Mouse (Mus musculus): ENCODE measurements around the gene Morc3.

The Morc3 gene

GRCm38 (mm10) chr16:93877612-93878380, 45.9 kb downstream of the Morc3 start:
- DNase-seq (ENCODE audit: low read depth, low spot score) = no peak

DNA sequence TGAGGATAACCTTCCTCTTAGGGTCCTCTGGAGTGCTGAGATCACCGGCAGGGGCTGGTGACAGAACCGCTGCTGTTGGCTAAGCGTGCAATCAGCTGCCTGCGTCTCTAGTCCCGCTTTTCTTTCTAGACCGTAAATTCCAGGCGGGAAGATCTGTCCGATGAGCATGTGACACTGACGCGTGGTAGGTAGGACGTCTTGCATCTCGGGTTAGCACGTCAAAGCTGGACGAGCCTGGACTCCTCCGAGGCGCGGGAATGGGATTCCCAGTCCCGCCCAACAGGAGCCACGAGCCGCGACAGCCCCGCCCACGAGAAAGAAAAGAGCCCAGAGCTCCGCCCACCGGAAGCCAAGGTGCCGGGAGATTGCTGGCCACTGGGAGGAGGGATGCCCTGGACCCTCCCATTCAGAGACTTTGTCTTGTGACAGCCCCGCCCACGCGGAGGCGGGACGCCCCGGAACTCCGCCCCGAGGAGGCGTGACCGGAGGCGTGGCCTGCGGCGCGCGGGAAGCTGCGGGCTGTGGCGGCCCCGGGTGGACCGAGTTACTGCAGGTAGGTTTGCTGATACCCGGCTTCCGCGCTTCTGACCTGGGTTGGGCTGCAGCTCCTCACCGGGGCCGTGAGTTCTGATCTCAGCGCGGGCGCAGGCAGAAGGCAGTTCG, 51.6 kb downstream of the Morc3 start, which contains the start of gene Chaf1b:
Gene Chaf1b, plus strand, starts transcription at position 479 of the 663 bp plus-strand sequence.
- DNase-seq (ENCODE audit: low read depth, low spot score) = peak; percentile 91

GRCm38 (mm10) chr16:93884086-93884721, 52.3 kb downstream of the Morc3 start:
- no peak for DNase-seq (ENCODE audit: low read depth, low spot score)

DNA sequence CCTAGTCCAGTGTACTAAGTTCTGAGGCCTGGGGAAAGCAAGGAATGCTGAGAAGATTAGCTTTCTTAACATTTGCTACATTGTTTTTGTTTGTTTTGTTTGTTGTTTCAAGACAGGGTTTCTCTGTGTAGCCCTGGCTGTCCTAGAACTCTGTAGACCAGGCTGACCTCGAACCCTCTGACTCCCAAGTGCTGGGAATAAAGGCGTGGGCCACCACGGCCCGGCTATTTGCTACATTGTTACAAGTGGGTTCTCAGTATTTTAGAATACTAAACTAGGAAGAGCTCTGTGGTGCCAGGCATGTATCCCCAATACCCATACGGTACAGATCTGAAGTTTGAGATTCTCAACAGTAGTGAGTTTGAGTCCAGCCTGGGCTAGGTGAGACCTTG, 52.8 kb downstream of the Morc3 start:
- DNase-seq (ENCODE audit: low read depth, low spot score) = no peak

- DNase-seq (ENCODE audit: low read depth, low spot score) = no peak
Measured at GRCm38 (mm10) chr16:93888481-93888880, 56.6 kb downstream of the Morc3 start.

GRCm38 (mm10) chr16:93890948-93891604, 59.2 kb downstream of the Morc3 start:
- DNase-seq (ENCODE audit: low read depth, low spot score) = no peak

GRCm38 (mm10) chr16:93893285-93893684, 61.4 kb downstream of the Morc3 start:
- DNase-seq (ENCODE audit: low read depth, low spot score) = no peak

GRCm38 (mm10) chr16:93903027-93903426, 71.1 kb downstream of the Morc3 start:
- DNase-seq (ENCODE audit: low read depth, low spot score) = no peak

DNA sequence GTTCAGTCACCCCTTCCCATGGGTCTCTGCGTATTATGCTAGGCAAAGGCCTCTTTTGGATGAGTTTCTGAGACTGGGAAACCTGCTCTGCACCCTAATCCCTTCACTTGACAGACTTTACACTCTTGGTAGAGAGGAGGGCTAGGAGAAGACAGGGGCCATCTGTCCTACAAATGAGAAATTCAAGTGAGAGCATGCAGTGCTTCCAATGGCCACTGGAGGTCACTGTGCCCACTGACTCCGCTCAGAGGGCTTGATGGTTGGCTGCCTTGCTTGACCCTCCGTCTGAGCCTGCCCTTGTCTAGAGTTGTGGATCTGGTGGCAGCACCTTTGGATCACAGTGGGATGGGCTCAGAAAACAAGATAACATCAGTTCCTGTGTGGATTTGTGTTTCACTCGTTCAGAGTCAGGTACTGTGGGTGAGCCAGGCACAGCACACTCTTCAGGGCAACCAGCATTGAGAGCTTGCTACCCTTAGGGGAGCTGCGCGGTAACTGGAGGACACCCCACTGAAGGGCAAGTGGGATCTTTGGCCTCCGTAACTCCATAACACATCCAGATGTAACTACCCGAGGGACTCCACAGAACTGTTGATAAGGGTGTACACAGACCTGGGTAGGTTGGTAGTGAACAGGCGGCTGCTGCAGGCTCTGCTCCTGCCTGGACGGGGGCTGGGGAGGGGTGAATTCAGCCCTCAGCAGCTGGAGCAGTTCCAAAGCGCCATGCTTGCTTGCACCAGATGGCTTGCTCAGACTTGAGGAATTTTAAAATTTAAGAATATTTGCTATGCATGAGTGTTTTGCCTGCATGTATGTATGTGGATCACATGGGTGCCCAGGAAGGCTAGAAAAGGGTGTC, 74.5 kb downstream of the Morc3 start:
- DNase-seq (ENCODE audit: low read depth, low spot score) = no peak

- no peak for DNase-seq (ENCODE audit: low read depth, low spot score)
Measured at GRCm38 (mm10) chr16:93907761-93908160, 75.8 kb downstream of the Morc3 start.

GRCm38 (mm10) chr16:93908196-93908595, 76.3 kb downstream of the Morc3 start:
- DNase-seq (ENCODE audit: low read depth, low spot score) = no peak

DNA sequence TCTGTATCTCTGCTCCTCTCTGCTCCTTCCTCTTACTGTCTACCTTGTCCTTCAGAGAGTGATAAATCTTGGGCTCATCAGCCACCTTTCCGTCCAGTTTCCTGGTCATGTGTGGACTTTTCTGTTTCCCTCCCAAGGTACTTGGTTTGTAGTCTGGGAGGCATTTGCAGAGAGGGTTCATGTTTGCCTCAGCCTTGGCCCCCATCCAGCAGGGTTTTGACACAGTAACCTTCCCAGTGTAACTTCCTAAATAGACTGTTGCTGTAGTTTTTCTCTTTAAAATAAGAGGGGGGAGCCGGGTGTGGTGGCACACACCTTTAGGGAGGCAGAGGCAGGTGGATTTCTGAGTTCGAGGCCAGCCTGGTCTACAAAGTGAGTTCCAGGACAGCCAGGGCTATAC, 78.0 kb downstream of the Morc3 start:
- DNase-seq (ENCODE audit: low read depth, low spot score) = no peak

GRCm38 (mm10) chr16:93910735-93911665, 79.1 kb downstream of the Morc3 start:
- no peak for DNase-seq (ENCODE audit: low read depth, low spot score)

DNA sequence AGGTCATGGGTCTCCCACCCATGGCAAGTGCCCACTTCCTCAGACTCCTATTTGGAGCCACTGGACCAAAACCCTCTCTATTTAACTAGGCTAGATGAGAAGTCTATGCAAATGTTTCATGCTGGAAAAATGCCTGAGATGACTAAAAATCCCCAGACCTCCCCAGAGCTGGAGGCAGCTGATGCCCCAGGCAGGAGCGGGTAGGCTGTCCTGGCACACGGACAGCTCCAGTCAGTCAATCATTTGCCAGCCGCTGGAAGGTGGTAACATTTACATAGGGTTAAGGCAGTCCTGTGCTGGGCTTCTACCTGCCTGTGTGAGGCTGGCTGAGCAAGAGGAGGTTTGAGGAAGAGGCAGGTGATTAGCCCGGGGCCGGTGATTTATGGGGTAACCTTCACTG, 80.2 kb downstream of the Morc3 start:
- no peak for DNase-seq (ENCODE audit: low read depth, low spot score)

- DNase-seq (ENCODE audit: low read depth, low spot score) = no peak
Measured at GRCm38 (mm10) chr16:93912808-93913207, 80.9 kb downstream of the Morc3 start.

DNA sequence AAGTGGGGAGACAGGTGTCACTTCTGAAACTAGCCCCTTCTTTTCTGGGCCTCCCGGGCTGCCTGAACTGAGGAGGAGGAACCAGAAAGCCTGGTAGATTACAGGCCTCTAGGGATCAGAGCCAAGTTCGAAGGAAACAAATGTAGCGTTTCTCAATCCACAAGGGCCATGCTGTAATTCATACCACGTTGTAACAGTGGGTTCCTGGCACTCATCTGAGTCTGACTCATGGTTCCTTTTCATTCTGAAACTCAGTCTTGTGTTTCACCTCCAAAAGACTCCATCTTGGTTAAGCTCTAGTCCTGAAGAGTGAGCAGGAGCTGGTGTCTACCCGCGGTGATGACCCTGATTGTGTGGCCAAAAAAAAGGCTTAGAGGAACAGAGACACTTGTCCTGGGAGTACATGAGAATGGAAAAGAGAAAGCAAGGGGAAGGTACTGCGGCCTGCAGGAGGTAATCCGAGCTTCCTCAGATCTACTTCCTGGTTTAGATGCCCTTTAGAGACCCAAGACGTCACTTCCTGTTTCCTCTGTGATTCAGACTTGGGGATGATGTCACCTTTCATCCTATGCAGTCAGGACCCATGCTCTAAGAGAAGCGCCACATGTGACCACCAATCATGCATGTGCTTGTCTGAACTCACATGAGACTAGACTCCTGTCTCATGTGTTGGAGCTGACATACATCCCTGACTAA, 82.1 kb downstream of the Morc3 start:
- DNase-seq (ENCODE audit: low read depth, low spot score) = peak; percentile 44

- DNase-seq (ENCODE audit: low read depth, low spot score) = no peak
Measured at GRCm38 (mm10) chr16:93915338-93915849, 83.5 kb downstream of the Morc3 start.

- DNase-seq (ENCODE audit: low read depth, low spot score) = peak; percentile 68
Measured at GRCm38 (mm10) chr16:93917712-93918678, 86.1 kb downstream of the Morc3 start.

All from skeletal muscle tissue, adult 2 months (tissue).